Mouse (Mus musculus) heart, postnatal 4 days (tissue): Measurements from ENCODE around the gene Fbxo9. TPM values are rescaled to one million over a fixed set of nuclear protein-coding genes. Genes with fewer than 3 reads are reported as not detected.

ENCODE experiments used
- DNase-seq: peaks from one replicate; pipeline ENCODE4 v3.0.0; 2021
- total RNA-seq, 2 experiments: library from RNA; stranded (reverse); gene quantifications; 2 replicates each; pipeline ENCODE4 v1.2.3; 2021

The Fbxo9 gene
- total RNA-seq, 2 experiments from 2014 or later, result 67.6 to 72.3 TPM

DNA sequence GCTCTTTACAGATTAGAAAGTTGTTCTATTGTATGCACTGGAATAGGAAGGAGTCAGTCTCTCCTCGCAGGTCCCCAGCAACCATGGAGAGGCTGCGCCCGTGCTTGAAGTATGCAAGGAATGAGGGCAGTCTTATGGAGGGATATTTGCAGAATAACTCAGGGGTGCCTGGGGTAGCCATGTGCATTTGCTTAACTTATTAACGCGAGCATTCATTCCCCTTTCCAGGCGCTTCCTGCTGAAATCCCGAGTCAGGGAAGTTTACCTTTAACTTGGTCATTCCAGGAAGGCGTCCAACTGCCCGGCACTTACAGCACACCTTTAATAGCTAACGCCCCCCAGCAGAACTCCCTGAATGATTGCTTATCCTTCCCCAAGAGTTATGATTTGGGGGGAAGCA, 44.7 kb downstream of the Fbxo9 start:
- DNase-seq, result no peak

GRCm38 (mm10) chr9:78062392-78062791, 46.5 kb downstream of the Fbxo9 start:
- DNase-seq, result no peak

DNA sequence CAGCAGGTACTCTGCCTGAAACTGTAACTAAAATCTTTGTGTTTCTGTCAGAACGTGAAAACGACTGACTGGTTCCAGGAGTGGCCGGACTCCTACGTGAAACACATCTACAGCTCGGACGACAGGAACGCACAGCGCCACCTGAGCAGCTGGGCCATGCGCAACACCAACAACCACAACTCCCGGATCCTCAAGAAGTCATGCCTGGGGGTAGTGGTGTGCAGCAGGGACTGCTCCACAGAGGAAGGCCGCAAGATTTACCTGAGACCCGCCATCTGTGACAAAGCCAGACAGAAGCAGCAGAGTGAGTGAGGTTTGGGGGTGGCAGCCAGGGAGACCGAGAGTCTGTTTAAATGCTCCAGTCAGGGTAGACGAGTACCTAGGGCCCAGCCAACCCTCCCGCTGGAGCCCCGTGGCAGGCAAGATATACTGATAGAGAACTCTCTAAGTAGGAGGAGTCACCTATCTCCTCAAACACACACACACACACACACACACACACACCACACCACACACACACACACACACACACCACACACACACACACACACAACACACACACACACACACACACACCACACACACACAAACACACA, 49.2 kb downstream of the Fbxo9 start:
- DNase-seq, result no peak

DNA sequence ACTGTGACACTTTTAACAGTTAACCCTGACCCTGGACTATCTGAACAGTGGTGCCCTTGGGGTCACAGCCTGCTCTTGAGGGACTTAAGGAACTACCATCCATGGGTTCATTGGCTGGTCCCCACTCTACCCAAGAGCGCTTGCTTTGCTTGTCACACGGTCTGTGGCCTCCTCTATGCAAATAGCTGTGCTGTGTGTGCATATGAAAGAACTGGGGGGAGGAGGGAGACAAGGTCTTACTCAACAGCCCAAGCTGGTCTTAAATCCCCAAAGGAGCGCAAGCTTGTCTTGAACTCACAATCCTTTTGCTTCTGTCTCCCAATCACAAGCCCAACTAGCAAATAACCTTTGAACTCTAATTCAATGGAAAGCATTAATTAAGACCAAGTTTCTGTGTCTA, 54.6 kb downstream of the Fbxo9 start:
- no peak for DNase-seq

DNA sequence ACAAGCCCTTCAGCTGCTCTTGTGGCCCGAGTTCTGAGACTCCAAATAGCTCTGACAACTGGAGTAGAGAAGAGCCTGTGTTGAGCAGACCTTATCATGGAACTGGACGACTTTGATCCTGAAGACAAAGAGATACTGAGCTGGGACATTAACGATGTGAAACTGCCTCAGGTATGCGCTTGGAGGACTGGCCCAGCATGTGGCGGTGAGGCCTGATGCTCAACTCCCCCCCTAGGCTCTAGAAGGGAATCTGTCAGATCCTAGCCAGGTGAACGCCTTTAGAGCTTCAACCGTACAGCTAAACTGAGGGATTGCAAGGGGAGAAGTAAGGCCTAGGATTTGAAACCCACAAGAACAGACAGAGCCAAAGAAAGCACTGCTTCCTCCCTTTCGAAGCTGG, 55.0 kb downstream of the Fbxo9 start:
- no peak for DNase-seq

GRCm38 (mm10) chr9:78051677-78052076, 57.2 kb downstream of the Fbxo9 start, which contains the start of gene Gcm1:
TSS of gene Gcm1 (plus strand) at chr9:78051924.
- DNase-seq, result no peak

- no peak for DNase-seq
Measured at GRCm38 (mm10) chr9:78050452-78050970, 58.4 kb downstream of the Fbxo9 start.

DNA sequence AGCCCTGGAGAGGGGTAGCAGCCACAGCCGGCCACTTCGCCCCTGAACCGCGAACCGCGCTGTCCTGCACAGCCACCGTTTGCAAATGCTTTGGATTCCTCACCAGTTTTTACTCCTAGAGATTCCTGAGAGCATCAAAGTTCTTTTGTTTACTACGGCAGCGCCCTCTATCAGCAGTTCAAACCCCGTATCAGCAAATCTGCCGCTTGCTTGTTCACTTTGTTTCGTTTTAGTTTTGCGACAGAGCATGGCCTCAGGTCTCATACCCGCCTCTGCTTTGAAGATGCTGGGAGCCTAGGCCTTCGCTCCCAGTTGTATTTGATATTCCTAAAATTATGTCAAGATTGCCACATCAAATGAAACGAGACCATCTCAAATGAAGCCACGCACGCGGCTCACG, 62.1 kb downstream of the Fbxo9 start:
- DNase-seq, result no peak

DNA sequence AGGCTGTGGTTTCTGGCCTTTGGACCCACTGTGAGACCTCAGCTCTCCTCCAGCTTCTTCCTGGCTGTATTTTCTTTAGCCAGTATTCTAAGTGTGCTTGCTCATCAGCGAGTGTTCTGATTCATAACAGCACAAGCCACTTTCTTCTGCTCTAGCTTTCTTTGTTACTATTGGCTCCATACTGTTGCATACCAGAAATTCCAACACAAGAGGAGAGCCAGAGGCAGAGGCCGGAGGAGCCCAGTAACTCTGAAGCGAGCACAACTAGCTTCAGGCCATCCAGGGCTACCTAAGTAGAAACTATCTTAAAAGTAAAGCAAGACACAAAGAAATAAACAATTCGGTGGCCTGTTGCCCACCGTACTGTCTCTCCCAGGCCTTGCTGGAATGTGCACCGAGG, 63.7 kb downstream of the Fbxo9 start:
- no peak for DNase-seq

DNA sequence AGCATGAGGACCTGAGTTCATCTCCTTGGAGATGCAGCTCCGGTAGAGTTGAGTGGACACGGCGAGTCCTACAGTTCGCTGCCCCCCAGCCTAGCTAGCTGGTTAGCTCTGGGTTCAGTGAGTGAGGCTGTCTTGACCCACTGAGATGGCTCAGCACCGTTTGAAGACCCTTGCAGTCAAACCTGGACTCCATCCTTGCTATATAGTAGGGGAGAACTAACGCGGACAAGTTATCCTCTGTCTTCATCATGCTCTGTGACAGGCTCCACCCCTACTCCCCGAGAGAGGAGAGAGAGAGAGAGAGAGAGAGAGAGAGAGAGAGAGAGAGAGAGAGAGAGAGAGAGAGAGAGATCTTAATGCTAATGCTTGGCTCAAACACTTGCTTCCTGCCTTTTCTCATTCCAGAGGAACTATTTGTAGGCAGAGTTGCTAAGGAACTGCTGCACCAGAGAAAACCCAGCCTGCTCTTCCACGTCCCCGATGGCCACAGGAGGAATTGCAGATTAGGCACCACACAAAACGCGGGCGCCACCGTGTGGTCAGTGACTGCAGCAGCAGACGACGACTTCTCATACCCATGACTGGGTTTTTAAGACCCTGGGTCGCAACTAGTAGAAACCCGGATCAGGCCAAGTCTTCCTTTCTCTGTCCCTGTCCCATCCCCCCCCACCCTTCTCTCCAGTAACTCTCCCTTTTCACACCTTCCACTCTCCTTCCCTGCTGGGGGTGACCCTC, 69.9 kb downstream of the Fbxo9 start:
- DNase-seq, result peak; percentile 88

DNA sequence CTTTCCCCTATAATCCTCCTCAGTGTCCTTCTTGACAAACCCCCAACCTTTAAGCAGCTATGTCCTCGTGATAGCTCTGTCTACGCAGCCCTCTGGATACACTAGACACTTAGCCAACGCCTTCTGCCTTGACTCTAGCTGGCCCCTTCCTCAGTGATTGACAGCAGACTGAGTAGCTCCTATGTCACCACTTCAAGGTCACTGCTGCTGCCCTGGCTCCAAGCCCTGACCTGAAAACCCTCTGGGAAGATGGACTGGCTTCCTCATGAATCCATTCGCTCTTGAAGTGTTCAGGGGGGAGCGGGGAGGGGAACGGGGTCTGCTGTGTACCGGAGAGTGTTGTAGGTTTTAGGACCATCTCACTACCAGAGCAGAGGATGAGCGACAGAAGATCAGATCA, 73.0 kb downstream of the Fbxo9 start:
- DNase-seq, result no peak

DNA sequence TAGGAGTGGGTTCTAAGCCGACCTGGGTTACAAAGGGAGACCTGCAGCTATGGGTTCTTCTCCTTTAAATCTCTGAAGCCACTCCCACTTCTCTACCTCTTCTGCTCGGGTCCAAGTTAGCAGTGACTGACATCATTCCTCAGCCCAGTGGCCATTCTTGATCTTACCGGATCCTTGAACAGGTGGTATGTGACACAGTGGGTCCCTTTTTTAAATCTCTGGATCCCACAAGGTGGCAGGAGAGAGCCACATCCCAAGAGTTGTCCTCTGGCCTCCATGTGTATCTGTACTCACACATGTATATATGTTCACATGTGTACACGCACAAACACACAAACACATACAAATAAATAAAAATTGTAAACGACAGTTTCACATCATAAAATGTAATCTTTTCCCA, 73.6 kb downstream of the Fbxo9 start:
- DNase-seq, result no peak

- DNase-seq, result no peak
Measured at GRCm38 (mm10) chr9:78032930-78033329, 75.9 kb downstream of the Fbxo9 start.

Other genes with a start within 250 kb of the Fbxo9 start
- 10 to 100 TPM; 64.3 to 67.8 TPM for gene Elovl5, start 191.7 kb downstream of the Fbxo9 start, total RNA-seq
- gene Gcm1, start 57.1 kb downstream of the Fbxo9 start, total RNA-seq, result not detected
- 10 to 100 TPM; 23.9 to 24.0 TPM for gene Ick, start 127 bp upstream of the Fbxo9 start, total RNA-seq
- 10 to 100 TPM; 66.4 to 68.2 TPM for gene Gsta4, start 73.7 kb upstream of the Fbxo9 start, total RNA-seq
- under 1 TPM in 1 of 2 experiments, not detected in 1; 0.41 TPM for gene Gsta1, start 121.6 kb upstream of the Fbxo9 start, total RNA-seq
- gene Gm3776, start 148.1 kb upstream of the Fbxo9 start, total RNA-seq, result not detected
- not detected for gene Gm10639, start 180.9 kb upstream of the Fbxo9 start, total RNA-seq
- gene Omt2a, start 205.7 kb upstream of the Fbxo9 start, total RNA-seq, result not detected
- not detected for gene Omt2b, start 218.5 kb upstream of the Fbxo9 start, total RNA-seq
- gene Gsta2, start 246.7 kb upstream of the Fbxo9 start, total RNA-seq, result not detected